Mouse (Mus musculus) liver, embryonic 14.5 days (tissue): ENCODE measurements around the gene Qrich1.

Experiments used
- CTCF ChIP-seq: IDR thresholded peaks from 2 replicates; pipeline ENCODE4 v1.5.1; 2016; ENCODE audit warnings: antibody characterized with exemption, low read depth, control low read depth
- EP300 ChIP-seq: IDR thresholded peaks from 2 replicates; pipeline ENCODE4 v1.6.1; 2016; ENCODE audit warnings: antibody characterized with exemption, low read depth

- no peak for TF ChIP-seq CTCF
- TF ChIP-seq EP300, result no peak
Measured at GRCm38 (mm10) chr9:108594354-108594753, 77.7 kb downstream of the Qrich1 start.
